Mouse (Mus musculus): ENCODE results near the gene Tnfrsf11a. TPM values are rescaled to one million over a fixed set of nuclear protein-coding genes. Genes with fewer than 3 reads are reported as not detected.

Gene Tnfrsf11a
- polyA plus RNA-seq, 1 experiment from 2014 or later = 0.46 TPM

DNA sequence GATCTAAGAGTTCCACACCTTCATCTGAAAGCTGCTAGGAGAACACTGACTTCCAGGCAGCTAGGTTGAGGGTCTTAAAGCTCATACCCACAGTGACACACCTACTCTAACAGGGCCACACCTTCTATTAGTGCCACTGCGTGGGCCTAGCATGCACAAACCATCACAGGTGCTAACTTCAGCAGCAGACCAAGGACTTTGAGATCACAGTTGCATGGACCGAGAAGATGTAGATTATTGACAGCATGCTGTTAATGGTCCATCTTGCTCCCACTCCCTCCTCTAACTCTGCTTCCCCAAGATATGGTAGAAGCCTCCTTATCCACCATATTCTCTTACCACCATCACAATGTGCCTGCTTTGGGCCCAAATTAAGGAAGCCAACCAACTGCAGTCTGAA lies 79.2 kb downstream of the Tnfrsf11a start:
- no peak overlapping the region for H3K4me2 ChIP-seq (ENCODE audit: low read depth, low read length)
- H3K4me1 ChIP-seq (ENCODE audit: control insufficient read depth, low read depth, low read length) = no peaks in the 10 kb centered on the region
- H3K9me3 ChIP-seq (replicated peaks; ENCODE audit: control insufficient read depth, low read length) = no peaks in the 10 kb centered on the region
- H3K36me3 ChIP-seq (ENCODE audit: control insufficient read depth, insufficient read depth) = no peaks in the 10 kb centered on the region
- H3K9ac ChIP-seq (ENCODE audit: low read depth, low read length) = no peak overlapping the region
- WGBS (ENCODE audit: insufficient replicate concordance) = 69% methylated on average over 2 of the region's 2 CpGs
- H3K27me3 ChIP-seq (ENCODE audit: control insufficient read depth, insufficient read depth, low read depth, low read length) = no peaks in the 10 kb centered on the region
- ATAC-seq (ENCODE audit: low read depth) = no peak
- no peak overlapping the region for H3K4me3 ChIP-seq (ENCODE audit: low read depth, low read length)
- no peak overlapping the region for H3K27ac ChIP-seq (ENCODE audit: low read length)

GRCm38 (mm10) chr1:105876589-105876988 lies 96.1 kb downstream of the Tnfrsf11a start:
- 64% methylated on average over 6 of the region's 6 CpGs for whole genome bisulfite sequencing (ENCODE audit: insufficient replicate concordance)

GRCm38 (mm10) chr1:105877808-105878207 lies 97.3 kb downstream of the Tnfrsf11a start:
- Histone ChIP-seq H3K4me1 (ENCODE audit: control insufficient read depth, low read depth, low read length) (no peaks in the 10 kb centered on the region), H3K4me2 (ENCODE audit: low read depth, low read length) (no peak overlapping the region), H3K9ac (ENCODE audit: low read depth, low read length) (no peak overlapping the region), H3K9me3 (replicated peaks; ENCODE audit: control insufficient read depth, low read length) (no peaks in the 10 kb centered on the region), H3K27me3 (ENCODE audit: control insufficient read depth, insufficient read depth, low read depth, low read length) (no peaks in the 10 kb centered on the region), H3K36me3 (ENCODE audit: control insufficient read depth, insufficient read depth) (no peaks in the 10 kb centered on the region), H3K4me3 (ENCODE audit: low read depth, low read length) (no peak overlapping the region), H3K27ac (ENCODE audit: low read length) (no peak overlapping the region)
- 60% methylated on average over 5 of the region's 5 CpGs for WGBS (ENCODE audit: insufficient replicate concordance)
- 0 out of 2 replicates have a peak, but pooled peaks have one; percentile 50 for ATAC-seq (ENCODE audit: low read depth)

More at GRCm38 (mm10) chr1:105876589-105876988, 96.1 kb downstream of the Tnfrsf11a start:
- no peaks in the 10 kb centered on the region for H3K4me1 ChIP-seq (ENCODE audit: control insufficient read depth, low read depth, low read length)
- no peaks in the 10 kb centered on the region for H3K27me3 ChIP-seq (ENCODE audit: control insufficient read depth, insufficient read depth, low read depth, low read length)
- ATAC-seq (ENCODE audit: low read depth) = no peak
- H3K9ac ChIP-seq (ENCODE audit: low read depth, low read length) = no peak overlapping the region
- H3K4me3 ChIP-seq (ENCODE audit: low read depth, low read length) = no peak overlapping the region
- H3K4me2 ChIP-seq (ENCODE audit: low read depth, low read length) = no peak overlapping the region
- no peak overlapping the region for H3K27ac ChIP-seq (ENCODE audit: low read length)
- no peaks in the 10 kb centered on the region for H3K36me3 ChIP-seq (ENCODE audit: control insufficient read depth, insufficient read depth)
- H3K9me3 ChIP-seq (replicated peaks; ENCODE audit: control insufficient read depth, low read length) = no peaks in the 10 kb centered on the region

GRCm38 (mm10) chr1:105878416-105878815 lies 97.9 kb downstream of the Tnfrsf11a start:
- ATAC-seq (ENCODE audit: low read depth) = no peak
- no peak overlapping the region for H3K27ac ChIP-seq (ENCODE audit: low read length)
- no peaks in the 10 kb centered on the region for H3K36me3 ChIP-seq (ENCODE audit: control insufficient read depth, insufficient read depth)
- no peaks in the 10 kb centered on the region for H3K9me3 ChIP-seq (replicated peaks; ENCODE audit: control insufficient read depth, low read length)
- H3K4me3 ChIP-seq (ENCODE audit: low read depth, low read length) = no peak overlapping the region
- H3K27me3 ChIP-seq (ENCODE audit: control insufficient read depth, insufficient read depth, low read depth, low read length) = no peaks in the 10 kb centered on the region
- no peak overlapping the region for H3K9ac ChIP-seq (ENCODE audit: low read depth, low read length)
- no peaks in the 10 kb centered on the region for H3K4me1 ChIP-seq (ENCODE audit: control insufficient read depth, low read depth, low read length)
- H3K4me2 ChIP-seq (ENCODE audit: low read depth, low read length) = no peak overlapping the region
- WGBS (ENCODE audit: insufficient replicate concordance) = 77% methylated on average over 11 of the region's 11 CpGs

DNA sequence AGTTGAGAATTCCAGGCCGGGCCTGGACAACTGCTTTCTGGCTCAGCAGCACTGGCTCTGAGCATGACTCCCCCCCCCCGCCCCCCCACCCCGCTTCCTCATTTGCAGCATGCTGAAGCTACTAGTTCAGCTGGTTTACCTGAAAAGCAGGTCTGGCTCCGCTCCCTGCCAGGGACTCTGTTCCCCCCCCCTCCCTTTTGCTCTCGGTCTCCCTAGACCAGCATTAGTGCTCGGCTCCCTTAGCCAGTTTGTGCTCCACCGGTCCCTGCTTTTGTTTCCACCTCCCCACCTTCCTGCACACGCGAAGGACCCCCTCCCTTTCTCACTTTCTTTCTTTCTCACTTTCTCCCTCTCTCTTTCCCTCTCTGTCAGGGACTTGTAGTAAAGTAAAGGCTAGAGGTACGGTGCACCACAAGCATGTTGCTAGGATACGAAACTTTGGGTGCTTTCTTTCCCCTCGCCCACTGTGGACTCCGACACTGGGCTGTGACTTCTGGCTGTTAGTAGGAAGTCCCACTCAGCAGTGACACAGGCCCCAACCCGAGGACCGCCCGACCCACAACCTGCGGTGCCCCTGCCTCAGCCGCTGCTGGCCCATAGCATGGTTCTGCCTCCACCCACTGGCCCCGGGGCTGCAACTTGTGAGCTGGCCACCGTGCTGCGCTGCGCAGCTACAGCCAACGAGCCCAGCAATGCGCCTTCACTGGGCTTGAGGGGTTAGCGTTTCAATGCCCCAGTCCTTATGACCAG lies 100.2 kb downstream of the Tnfrsf11a start:
- H3K4me3 ChIP-seq (ENCODE audit: low read depth, low read length) = no peak overlapping the region
- peak; percentile 22; the same call in 1 of the 2 replicates for ATAC-seq (ENCODE audit: low read depth)
- WGBS (ENCODE audit: insufficient replicate concordance) = 27% methylated on average over 25 of the region's 25 CpGs

GRCm38 (mm10) chr1:105881466-105881865 lies 100.9 kb downstream of the Tnfrsf11a start:
- Histone ChIP-seq H3K4me1 (ENCODE audit: control insufficient read depth, low read depth, low read length) (no peaks in the 10 kb centered on the region), H3K9me3 (replicated peaks; ENCODE audit: control insufficient read depth, low read length) (no peaks in the 10 kb centered on the region), H3K27ac (ENCODE audit: low read length) (no peak overlapping the region), H3K4me3 (ENCODE audit: low read depth, low read length) (no peak overlapping the region), H3K4me2 (ENCODE audit: low read depth, low read length) (no peak overlapping the region), H3K36me3 (ENCODE audit: control insufficient read depth, insufficient read depth) (no peaks in the 10 kb centered on the region), H3K27me3 (ENCODE audit: control insufficient read depth, insufficient read depth, low read depth, low read length) (no peaks in the 10 kb centered on the region), H3K9ac (ENCODE audit: low read depth, low read length) (no peak overlapping the region)
- 64% methylated on average over 7 of the region's 7 CpGs for WGBS (ENCODE audit: insufficient replicate concordance)
- no peak for ATAC-seq (ENCODE audit: low read depth)

More for the DNA sequence above, 100.2 kb downstream of the Tnfrsf11a start:
- H3K9me3 ChIP-seq (replicated peaks; ENCODE audit: control insufficient read depth, low read length) = no peaks in the 10 kb centered on the region
- H3K4me2 ChIP-seq (ENCODE audit: low read depth, low read length) = peak overlapping the region; percentile 41
- H3K27me3 ChIP-seq (ENCODE audit: control insufficient read depth, insufficient read depth, low read depth, low read length) = no peaks in the 10 kb centered on the region
- H3K36me3 ChIP-seq (ENCODE audit: control insufficient read depth, insufficient read depth) = no peaks in the 10 kb centered on the region
- H3K9ac ChIP-seq (ENCODE audit: low read depth, low read length) = no peak overlapping the region
- no peaks in the 10 kb centered on the region for H3K4me1 ChIP-seq (ENCODE audit: control insufficient read depth, low read depth, low read length)
- no peak overlapping the region for H3K27ac ChIP-seq (ENCODE audit: low read length)

- Histone ChIP-seq H3K9ac (ENCODE audit: low read depth, low read length) (no peak overlapping the region), H3K4me3 (ENCODE audit: low read depth, low read length) (no peak overlapping the region), H3K4me2 (ENCODE audit: low read depth, low read length) (no peak overlapping the region), H3K27me3 (ENCODE audit: control insufficient read depth, insufficient read depth, low read depth, low read length) (no peaks in the 10 kb centered on the region), H3K9me3 (replicated peaks; ENCODE audit: control insufficient read depth, low read length) (no peaks in the 10 kb centered on the region), H3K36me3 (ENCODE audit: control insufficient read depth, insufficient read depth) (no peaks in the 10 kb centered on the region), H3K27ac (ENCODE audit: low read length) (no peak overlapping the region), H3K4me1 (ENCODE audit: control insufficient read depth, low read depth, low read length) (no peaks in the 10 kb centered on the region)
- 45% methylated on average over 2 of the region's 2 CpGs for WGBS (ENCODE audit: insufficient replicate concordance)
- no peak for ATAC-seq (ENCODE audit: low read depth)
Measured at GRCm38 (mm10) chr1:105883498-105883897, 103.0 kb downstream of the Tnfrsf11a start.

- no peak overlapping the region for H3K4me2 ChIP-seq (ENCODE audit: low read depth, low read length)
- WGBS (ENCODE audit: insufficient replicate concordance) = 43% methylated on average over 1 of the region's 1 CpGs
Measured at GRCm38 (mm10) chr1:105885101-105885500, 104.6 kb downstream of the Tnfrsf11a start.

GRCm38 (mm10) chr1:105885575-105885974 lies 105.1 kb downstream of the Tnfrsf11a start:
- Histone ChIP-seq H3K9ac (ENCODE audit: low read depth, low read length) (no peak overlapping the region), H3K4me2 (ENCODE audit: low read depth, low read length) (no peak overlapping the region), H3K4me1 (ENCODE audit: control insufficient read depth, low read depth, low read length) (no peaks in the 10 kb centered on the region), H3K36me3 (ENCODE audit: control insufficient read depth, insufficient read depth) (no peaks in the 10 kb centered on the region), H3K27me3 (ENCODE audit: control insufficient read depth, insufficient read depth, low read depth, low read length) (no peaks in the 10 kb centered on the region), H3K9me3 (replicated peaks; ENCODE audit: control insufficient read depth, low read length) (no peaks in the 10 kb centered on the region), H3K4me3 (ENCODE audit: low read depth, low read length) (no peak overlapping the region), H3K27ac (ENCODE audit: low read length) (0 out of 2 replicates have a peak overlapping the region, but pooled peaks have one; percentile 11)
- WGBS (ENCODE audit: insufficient replicate concordance) = 45% methylated on average over 5 of the region's 5 CpGs
- ATAC-seq (ENCODE audit: low read depth) = peak; percentile 46

More at GRCm38 (mm10) chr1:105885101-105885500, 104.6 kb downstream of the Tnfrsf11a start:
- no peaks in the 10 kb centered on the region for H3K9me3 ChIP-seq (replicated peaks; ENCODE audit: control insufficient read depth, low read length)
- H3K4me1 ChIP-seq (ENCODE audit: control insufficient read depth, low read depth, low read length) = no peaks in the 10 kb centered on the region
- no peak overlapping the region for H3K4me3 ChIP-seq (ENCODE audit: low read depth, low read length)
- H3K27me3 ChIP-seq (ENCODE audit: control insufficient read depth, insufficient read depth, low read depth, low read length) = no peaks in the 10 kb centered on the region
- no peak overlapping the region for H3K9ac ChIP-seq (ENCODE audit: low read depth, low read length)
- no peak overlapping the region for H3K27ac ChIP-seq (ENCODE audit: low read length)
- peak; percentile 83 for ATAC-seq (ENCODE audit: low read depth)
- H3K36me3 ChIP-seq (ENCODE audit: control insufficient read depth, insufficient read depth) = no peaks in the 10 kb centered on the region
